Mouse (Mus musculus) heart, embryonic 16.5 days (tissue): ENCODE data around the gene Pip4k2b. TPM values are rescaled to one million over a fixed set of nuclear protein-coding genes. Genes with fewer than 3 reads are reported as not detected.

Source experiments
- ATAC-seq: fragments of 200-750 bp; cut with Nextera tagmentation; replicated peaks from 2 replicates; pipeline ENCODE4 v1.8.0; 2017; ENCODE audit warnings: moderate number of reproducible peaks; ENCODE audit not compliant: insufficient read depth, low FRiP score; ENCODE audit errors: extremely low read depth
- H3K27ac ChIP-seq: fragments of 300-500 bp; sonication (generic); 2 replicates; pipeline ENCODE4 v1.5.1; 2014; ENCODE audit warnings: mild to moderate bottlenecking, low read length, control low read depth, moderate library complexity
- H3K27me3 ChIP-seq: fragments of 300-500 bp; sonication (generic); 2 replicates; pipeline ENCODE4 v1.6.1; 2014; ENCODE audit warnings: low read length, mixed read lengths; ENCODE audit not compliant: control insufficient read depth, insufficient read depth
- H3K36me3 ChIP-seq: fragments of 300-500 bp; sonication (generic); 2 replicates; pipeline ENCODE4 v1.6.1; 2014; ENCODE audit not compliant: control insufficient read depth, insufficient read depth
- H3K4me1 ChIP-seq: fragments of 300-500 bp; sonication (generic); 2 replicates; pipeline ENCODE4 v1.6.1; 2014; ENCODE audit warnings: low read length, mixed read lengths; ENCODE audit not compliant: control insufficient read depth, insufficient read depth
- H3K4me2 ChIP-seq: fragments of 300-500 bp; sonication (generic); 2 replicates; pipeline ENCODE4 v1.6.1; 2014; ENCODE audit warnings: low read depth, mild to moderate bottlenecking, control low read depth, low read length
- H3K4me3 ChIP-seq: fragments of 300-500 bp; sonication (generic); 2 replicates; pipeline ENCODE4 v1.5.1; 2014; ENCODE audit warnings: mild to moderate bottlenecking, control low read depth, low read length
- H3K9ac ChIP-seq: fragments of 300-500 bp; sonication (generic); 2 replicates; pipeline ENCODE4 v1.6.1; 2014; ENCODE audit warnings: low read length, control low read depth
- H3K9me3 ChIP-seq: fragments of 300-500 bp; sonication (generic); replicated peaks from 2 replicates; pipeline ENCODE4 v1.6.1; 2016; ENCODE audit warnings: low read length; ENCODE audit not compliant: control insufficient read depth
- WGBS: fragments of 180-500 bp; shearing (Covaris S2); extraction: QIAGEN DNeasy Blood & Tissue Kit; methylation state at CpG from one replicate; pipeline ENCODE4 v1.1.7; 2014; 5-methylcytosine and 5-hydroxymethylcytosine counted together
- polyA plus RNA-seq: library from polyadenylated mRNA; unstranded; fragments of >200 nt; fragmentation: Nextera tagmentation; extraction: Ambion mirVana; gene quantifications from 2 replicates; pipeline ENCODE4 v1.2.1, GENCODE M21; 2015

Gene Pip4k2b
- polyA plus RNA-seq, 1 experiment from 2014 or later: 0.81 TPM

DNA sequence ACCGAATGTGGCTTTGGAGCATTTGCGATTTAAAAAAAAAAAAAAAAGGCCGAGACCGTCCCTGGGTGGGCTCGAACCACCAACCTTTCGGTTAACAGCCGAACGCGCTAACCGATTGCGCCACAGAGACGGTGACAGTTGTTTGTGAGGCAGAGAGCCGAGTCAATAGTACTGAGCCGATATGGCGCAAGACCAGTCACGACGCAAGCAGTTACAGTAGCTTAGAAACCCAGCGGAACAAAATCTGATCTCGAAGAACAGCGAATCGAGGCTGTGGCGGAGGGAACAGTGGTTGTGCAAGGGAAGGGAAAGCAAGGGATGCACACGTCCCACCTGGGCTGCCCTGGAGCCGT lies 42.1 kb downstream of the Pip4k2b start:
- Histone ChIP-seq H3K4me2 (peak overlapping the region; percentile 78), H3K9me3 (no peaks in the 10 kb centered on the region), H3K4me3 (peak overlapping the region; percentile 95), H3K36me3 (peaks cover 8% of the 10 kb centered on the region), H3K9ac (peak overlapping the region; percentile 70), H3K27ac (peak overlapping the region; percentile 89), H3K27me3 (no peaks in the 10 kb centered on the region), H3K4me1 (peaks cover 32% of the 10 kb centered on the region)
- under 1% methylated on average over 24 of the region's 24 CpGs for WGBS
- 0 out of 2 replicates have a peak, but pooled peaks have one; percentile 0 for ATAC-seq

DNA sequence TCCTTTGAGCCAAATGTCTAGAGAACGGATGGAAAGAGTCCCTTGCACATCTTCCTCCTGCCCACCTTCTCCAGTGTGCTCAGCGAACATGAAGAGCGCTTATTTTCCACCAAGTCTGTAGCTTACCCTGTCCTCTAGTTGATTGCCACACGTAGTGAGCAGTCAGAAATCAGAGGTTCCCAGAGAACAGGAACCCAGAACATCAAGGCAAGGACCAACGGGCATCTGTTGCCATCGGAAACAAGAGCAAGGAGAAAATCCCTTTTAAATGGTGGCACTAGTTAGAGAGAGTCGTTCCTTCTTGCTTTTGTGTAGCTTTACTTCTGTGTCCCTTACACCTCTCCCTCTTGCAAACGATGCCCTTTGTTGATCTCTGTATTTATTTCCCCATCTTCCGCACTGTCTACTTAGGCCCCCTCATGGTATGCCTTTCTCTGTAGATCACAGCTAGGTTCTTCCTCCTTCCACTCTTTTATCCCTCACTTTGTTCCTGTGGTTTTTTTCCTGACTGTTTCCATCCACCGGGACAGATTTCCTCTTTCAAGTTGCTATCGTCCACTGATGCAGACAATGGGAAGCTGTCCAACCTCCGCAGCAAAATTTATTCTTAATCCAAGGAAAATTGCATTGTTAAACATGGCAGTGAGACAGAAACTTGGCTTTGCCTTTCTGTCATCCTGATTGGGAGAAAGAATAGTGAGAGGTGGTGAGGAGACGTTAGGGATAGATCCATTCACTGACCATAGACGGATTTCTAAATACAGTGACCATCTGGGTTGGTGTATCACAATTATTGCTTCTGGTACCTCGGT lies 42.7 kb downstream of the Pip4k2b start:
- 49% methylated on average over 15 of the region's 15 CpGs for WGBS
- H3K27me3 ChIP-seq: no peaks in the 10 kb centered on the region
- peak overlapping the region; percentile 95 for H3K4me3 ChIP-seq
- no peak for ATAC-seq
- peaks cover 38% of the 10 kb centered on the region for H3K4me1 ChIP-seq
- no peaks in the 10 kb centered on the region for H3K9me3 ChIP-seq
- H3K9ac ChIP-seq: peak overlapping the region; percentile 42; the same call in 1 of the 2 replicates
- H3K36me3 ChIP-seq: peaks cover 2% of the 10 kb centered on the region
- peak overlapping the region; percentile 78 for H3K4me2 ChIP-seq
- H3K27ac ChIP-seq: no peak overlapping the region; the same call in 1 of the 2 replicates

DNA sequence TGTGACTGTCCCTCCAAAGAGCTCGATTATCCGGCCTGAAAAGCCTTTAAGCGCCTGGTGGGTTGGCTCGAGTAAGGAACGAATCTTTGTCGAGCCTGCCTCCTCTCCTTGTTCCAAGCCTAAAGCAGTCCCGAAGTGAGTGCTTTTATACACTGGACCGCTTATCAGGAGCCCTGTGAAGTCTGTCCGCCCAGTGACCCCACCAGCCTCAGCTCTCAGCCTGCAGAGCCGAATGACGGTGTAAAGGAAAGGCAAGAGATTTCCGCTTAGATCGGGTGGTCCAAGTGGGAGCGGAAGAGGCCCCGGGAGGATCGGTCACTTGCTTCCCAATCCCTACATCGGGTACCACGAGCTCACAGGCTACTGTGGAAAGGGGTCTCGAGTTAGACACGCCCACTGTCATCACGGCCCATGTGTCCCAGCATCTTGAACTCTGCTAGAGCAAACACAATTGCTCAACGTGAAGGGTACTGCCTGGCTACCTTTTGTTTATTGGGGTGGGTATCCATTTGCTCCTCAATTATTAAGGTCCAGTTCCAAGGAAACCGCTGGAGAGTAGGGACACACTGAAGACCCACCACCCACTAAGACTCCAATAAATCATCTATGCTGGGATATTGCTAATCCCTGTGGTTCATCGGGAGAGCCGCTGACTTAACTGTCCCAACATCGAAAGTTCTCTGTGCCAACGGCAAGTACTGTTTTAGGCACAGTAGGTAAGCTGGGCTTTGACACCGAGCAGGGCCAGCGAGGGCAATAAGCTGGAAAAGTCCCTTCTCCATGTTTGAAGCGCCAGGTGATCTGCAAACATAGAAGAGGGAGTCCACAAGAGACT lies 43.5 kb downstream of the Pip4k2b start:
- Histone ChIP-seq H3K4me1 (peaks cover 46% of the 10 kb centered on the region), H3K9me3 (no peaks in the 10 kb centered on the region), H3K4me2 (peak overlapping the region; percentile 93), H3K4me3 (peak overlapping the region; percentile 95), H3K27me3 (no peaks in the 10 kb centered on the region), H3K27ac (peak overlapping the region; percentile 97), H3K36me3 (no peaks in the 10 kb centered on the region), H3K9ac (peak overlapping the region; percentile 88)
- 19% methylated on average over 30 of the region's 30 CpGs for WGBS
- ATAC-seq: no peak

DNA sequence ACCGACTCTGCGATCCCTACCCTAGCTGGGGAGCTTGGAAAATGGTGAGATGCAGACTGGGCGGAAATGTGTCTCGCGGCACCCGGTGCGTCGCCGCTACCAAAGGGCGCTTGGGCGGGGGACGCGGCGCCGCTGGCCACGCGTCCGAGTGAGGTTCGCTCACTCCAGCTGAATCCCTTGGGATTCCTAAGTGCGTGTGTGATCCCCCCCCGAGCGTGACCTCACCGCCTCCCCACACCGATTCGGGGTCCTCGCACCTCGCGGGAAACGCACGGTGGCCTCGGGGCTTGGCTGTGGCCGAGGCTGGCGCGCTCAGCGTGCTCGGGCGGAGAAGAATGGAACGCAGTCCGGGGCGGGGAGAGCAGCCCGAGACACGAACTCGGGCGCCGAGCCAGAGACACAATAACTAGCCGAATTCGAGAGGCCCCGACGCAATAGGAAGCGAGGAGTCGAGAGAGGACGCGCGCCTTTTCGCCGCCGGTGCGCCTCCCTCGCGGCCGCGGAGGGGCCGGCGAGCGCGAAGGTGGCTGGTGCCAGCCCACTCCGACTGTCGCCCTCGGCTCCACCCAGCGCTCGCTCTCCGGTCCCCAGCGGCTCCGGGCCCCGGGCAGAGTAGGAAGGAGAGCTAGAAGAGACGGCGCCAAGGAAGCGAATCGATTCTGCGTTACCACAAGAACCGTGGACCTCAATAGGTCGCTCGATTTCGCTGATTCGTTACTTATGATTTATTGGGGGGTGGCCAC lies 44.3 kb downstream of the Pip4k2b start, which contains the start of gene Pcgf2:
TSS of gene Pcgf2 (minus strand) at position 495 of the 743 bp plus-strand sequence.
- no peaks in the 10 kb centered on the region for H3K9me3 ChIP-seq
- peak within 1 kb of the TSS; percentile 97 for H3K27ac ChIP-seq
- H3K4me3 ChIP-seq: peak within 1 kb of the TSS; percentile 95
- no peaks in the 10 kb centered on the region for H3K27me3 ChIP-seq
- ATAC-seq: peak; percentile 16
- H3K9ac ChIP-seq: peak within 1 kb of the TSS; percentile 97
- H3K4me1 ChIP-seq: peaks cover 54% of the 10 kb centered on the region
- H3K4me2 ChIP-seq: peak within 1 kb of the TSS; percentile 93
- H3K36me3 ChIP-seq: no peaks in the 10 kb centered on the region
- 0% methylated on average over 83 of the region's 85 CpGs for WGBS

DNA sequence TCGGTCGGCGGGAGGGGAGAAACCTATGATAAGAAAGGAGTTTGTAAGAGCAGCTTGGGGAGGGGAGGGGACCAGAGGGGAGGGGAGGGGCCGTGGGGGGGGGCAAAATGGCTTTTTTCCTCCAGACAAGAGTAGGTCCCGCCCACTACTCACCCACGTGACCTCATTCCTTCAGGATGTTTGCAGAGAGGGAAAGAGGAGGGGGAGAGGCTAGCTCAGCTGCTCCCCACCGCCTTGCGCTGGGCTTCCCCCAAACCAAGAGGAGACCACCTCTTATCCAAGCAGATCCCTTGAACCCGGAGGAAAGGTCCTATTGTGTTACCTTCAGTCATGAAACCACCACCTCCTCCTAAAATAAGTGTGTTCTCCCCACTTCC lies 44.9 kb downstream of the Pip4k2b start:
- H3K4me2 ChIP-seq: peak overlapping the region; percentile 93
- no peaks in the 10 kb centered on the region for H3K36me3 ChIP-seq
- H3K4me3 ChIP-seq: peak overlapping the region; percentile 95
- peak overlapping the region; percentile 97 for H3K9ac ChIP-seq
- H3K27ac ChIP-seq: peak overlapping the region; percentile 97
- H3K4me1 ChIP-seq: peaks cover 59% of the 10 kb centered on the region
- no peaks in the 10 kb centered on the region for H3K27me3 ChIP-seq
- 0% methylated on average over 5 of the region's 9 CpGs for WGBS
- no peaks in the 10 kb centered on the region for H3K9me3 ChIP-seq
- ATAC-seq: peak; percentile 50

DNA sequence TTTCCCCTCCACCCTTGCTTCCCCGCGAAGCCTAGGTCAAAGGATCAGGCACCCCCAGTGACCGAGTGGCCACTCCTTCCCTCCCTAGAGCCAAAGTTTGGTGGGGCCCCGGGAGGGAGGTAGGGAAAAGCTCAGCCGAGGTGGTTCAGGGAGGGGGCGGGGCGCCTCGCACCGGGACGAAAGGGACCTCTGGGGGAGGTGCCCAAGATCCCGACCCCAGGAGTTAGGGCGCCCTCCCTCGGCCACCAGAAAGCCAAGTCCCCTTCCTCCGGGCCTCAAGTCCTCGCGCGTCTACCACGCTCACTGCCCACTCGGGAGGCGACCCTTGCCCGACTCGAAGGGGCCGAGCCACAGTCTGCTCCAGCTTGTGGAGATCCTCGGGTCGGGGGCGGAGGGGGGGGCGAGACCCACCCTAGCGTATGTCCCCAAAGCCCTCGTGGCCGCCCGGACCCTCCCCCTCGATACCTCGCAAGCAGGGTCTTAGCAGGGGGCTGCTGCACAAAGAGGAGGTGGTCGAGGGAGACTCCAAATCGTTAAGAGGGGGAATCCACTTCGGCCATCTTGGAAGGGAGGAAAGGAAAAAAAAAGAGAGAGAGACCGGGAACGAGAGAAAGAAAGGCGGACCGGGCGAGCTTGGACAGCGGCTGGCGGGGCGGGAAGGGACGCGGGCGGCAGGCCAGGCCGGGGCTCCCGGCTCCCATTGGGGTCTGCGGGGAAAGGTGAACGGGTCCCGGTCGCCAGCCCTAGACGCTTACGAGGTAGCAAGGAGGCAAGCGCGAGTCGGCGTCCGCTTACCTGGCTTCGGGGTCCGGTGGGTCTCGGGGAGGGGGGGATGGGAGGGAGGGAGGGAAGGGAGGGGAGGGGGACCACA lies 45.5 kb downstream of the Pip4k2b start:
- no peaks in the 10 kb centered on the region for H3K27me3 ChIP-seq
- no peaks in the 10 kb centered on the region for H3K36me3 ChIP-seq
- H3K9ac ChIP-seq: peak overlapping the region; percentile 97
- H3K9me3 ChIP-seq: no peaks in the 10 kb centered on the region
- H3K4me2 ChIP-seq: peak overlapping the region; percentile 93
- peak; percentile 3; the same call in 1 of the 2 replicates for ATAC-seq
- peak overlapping the region; percentile 97 for H3K27ac ChIP-seq
- H3K4me3 ChIP-seq: peak overlapping the region; percentile 95
- under 1% methylated on average over 61 of the region's 63 CpGs for WGBS
- H3K4me1 ChIP-seq: peaks cover 60% of the 10 kb centered on the region

DNA sequence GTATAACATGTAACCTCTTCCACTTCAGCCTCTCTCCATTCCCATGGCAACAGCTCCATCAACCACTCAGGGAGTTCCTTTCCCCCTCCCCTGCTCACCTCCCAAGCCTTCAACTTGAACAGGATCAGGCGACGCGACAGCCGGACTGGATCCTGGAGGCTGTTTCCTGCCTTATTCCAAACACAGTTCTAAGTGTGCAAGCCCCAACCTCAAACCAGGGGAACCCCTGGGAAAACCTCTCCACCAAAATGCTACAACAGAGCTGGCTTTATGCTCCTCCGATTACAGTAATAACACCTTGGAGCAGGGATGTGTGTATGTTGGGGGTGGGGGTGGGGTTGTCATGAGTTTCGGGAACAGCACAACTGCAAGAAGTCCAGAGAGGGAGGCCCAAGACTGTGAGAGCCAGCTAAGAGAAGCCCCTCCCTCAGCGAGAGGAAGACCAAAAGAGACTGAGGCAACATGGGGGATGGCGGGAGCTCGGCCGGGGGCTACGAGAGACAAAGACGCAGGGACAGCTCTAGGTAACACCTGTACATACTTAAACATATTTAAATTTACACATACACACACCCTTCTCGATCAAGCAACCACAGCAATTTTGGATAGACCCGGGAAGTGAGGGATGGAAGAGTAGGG lies 46.5 kb downstream of the Pip4k2b start:
- whole genome bisulfite sequencing: 3% methylated on average over 14 of the region's 14 CpGs
- Histone ChIP-seq H3K9ac (peak overlapping the region; percentile 97), H3K36me3 (peaks cover 1% of the 10 kb centered on the region; the same call in 1 of the 2 replicates), H3K27ac (peak overlapping the region; percentile 97), H3K4me2 (peak overlapping the region; percentile 93), H3K9me3 (no peaks in the 10 kb centered on the region), H3K4me1 (peaks cover 58% of the 10 kb centered on the region), H3K27me3 (no peaks in the 10 kb centered on the region), H3K4me3 (peak overlapping the region; percentile 95)
- no peak for ATAC-seq
